Mouse (Mus musculus): ENCODE results near the gene Itga9.

The Itga9 gene

DNA sequence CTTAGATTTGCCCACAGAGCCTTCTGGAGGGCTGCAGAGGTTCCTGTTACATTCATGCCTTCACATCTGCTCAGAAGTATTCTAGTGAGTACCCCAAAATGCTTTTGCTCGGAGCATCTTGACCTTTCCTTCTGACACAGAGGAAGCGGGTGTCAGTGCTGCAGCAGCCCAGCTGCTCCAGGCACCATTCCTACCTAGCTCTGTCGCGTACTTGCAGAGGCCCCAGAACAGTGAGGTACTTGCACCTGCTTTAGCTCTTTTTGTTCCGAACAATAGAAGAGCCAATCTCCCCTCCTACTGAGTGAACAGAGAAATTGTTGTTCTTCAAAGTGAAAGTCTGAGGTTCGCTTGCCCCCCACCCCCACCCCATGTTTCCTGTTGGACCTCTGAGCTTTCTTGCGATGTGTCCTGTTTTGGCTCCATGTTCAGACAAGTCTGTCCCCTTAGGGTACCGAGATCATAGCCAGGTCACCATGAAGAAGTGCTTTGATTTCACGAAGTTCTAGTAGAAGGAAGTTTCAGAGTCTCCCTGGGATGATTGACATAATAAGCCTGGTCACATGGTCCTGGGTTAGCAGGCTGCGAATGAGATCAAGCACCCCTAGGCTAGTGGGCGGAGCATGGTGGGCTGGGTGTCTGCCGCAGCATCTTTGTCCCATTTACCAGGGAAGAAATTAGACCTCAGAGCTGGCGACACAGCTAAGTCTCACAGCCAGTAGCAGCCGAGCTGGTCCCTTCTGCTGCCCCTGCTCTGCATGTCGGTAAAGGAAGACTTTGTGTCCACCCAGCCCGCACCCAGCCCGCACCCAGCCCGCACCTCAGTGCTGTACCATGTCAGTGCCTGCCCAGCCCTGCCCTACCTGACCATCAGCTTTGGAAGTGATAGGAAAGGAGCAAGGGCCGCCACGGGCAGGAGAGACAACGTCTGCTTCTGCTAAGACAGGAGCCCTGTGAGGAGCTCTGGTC lies 215.0 kb downstream of the Itga9 start:
- peak; percentile 14 for DNase-seq (ENCODE audit: low read depth)

GRCm38 (mm10) chr9:118822186-118822555 lies 215.7 kb downstream of the Itga9 start:
- DNase-seq (ENCODE audit: low read depth) = no peak

DNA sequence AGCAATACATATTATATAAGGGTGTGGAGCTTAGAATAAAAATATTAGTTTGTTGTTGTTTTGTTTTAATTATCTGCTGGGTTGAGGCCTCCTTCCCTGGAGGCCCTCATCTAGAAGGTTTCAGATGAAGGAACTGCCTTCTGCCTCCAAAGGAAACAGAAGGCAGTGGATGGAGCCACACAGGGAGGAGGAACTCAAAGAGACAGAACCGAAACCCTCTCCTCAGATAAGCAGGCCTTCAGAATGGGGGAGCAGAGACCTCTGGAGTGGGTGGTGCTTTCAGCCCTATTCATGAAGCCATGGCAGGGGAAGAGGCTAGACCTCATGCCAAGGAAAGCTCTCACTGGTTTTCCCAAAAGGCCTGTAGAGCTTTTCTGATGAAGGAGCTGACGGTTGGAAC lies 216.1 kb downstream of the Itga9 start:
- DNase-seq (ENCODE audit: low read depth) = no peak

- no peak for DNase-seq (ENCODE audit: low read depth)
Measured at GRCm38 (mm10) chr9:118831080-118831479, 224.6 kb downstream of the Itga9 start.

DNA sequence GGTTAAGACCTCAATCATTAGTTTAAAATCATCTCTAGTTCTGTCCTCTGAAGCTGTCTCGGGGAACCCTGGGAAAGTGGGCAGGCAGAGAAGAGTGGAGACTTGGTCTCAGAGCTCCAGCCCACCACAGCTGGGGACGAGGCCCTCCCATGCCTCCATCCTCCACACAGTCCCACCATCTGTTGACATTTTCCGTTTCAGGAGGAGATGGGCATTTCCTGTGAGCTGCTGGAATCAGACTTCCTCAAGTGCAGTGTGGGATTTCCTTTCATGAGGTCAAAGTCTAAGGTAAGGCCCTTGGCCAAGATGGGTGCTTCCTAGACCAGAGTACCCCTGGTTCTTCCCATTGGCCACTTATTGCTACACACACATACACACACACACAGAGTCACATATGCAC lies 226.0 kb downstream of the Itga9 start:
- no peak for DNase-seq (ENCODE audit: low read depth)

- no peak for DNase-seq (ENCODE audit: low read depth)
Measured at GRCm38 (mm10) chr9:118833413-118833812, 226.9 kb downstream of the Itga9 start.

DNA sequence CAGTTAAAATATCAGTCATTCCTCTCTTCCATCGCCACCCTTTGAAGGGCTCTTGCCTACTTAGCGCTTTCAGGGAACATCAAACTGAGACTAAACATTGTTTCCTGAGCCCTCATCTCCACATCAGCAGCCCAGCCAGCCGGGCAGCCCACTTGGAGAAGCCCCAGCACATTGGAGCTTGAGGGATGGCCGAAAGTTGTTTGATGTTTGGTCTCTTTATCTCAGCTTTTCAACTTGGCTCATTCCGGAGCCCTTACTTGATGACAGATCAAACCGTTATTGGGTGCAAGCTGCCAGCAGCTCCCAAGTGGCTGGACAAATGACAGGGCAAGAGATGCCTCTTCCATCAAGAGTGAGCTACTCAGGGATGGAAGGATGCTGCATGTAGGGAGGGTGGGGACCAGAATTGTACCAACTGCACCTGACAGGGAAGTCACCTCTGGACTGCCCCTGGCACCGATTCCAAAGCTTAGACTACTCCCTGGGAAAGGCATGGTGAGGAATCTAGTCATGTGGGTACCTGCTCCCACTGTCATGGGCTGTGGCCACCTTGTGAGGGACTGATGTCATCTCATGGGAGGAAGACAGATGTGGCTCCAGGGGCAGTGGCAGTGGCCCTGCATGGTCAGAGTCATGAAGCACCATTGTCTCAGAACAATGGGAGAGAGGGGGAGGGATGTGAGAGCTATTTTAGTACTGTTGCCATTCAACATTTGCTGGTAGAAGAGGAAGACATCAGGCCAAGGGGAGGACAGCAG lies 232.6 kb downstream of the Itga9 start:
- DNase-seq (ENCODE audit: low read depth) = no peak

GRCm38 (mm10) chr9:118841247-118841646 lies 234.8 kb downstream of the Itga9 start:
- no peak for DNase-seq (ENCODE audit: low read depth)

DNA sequence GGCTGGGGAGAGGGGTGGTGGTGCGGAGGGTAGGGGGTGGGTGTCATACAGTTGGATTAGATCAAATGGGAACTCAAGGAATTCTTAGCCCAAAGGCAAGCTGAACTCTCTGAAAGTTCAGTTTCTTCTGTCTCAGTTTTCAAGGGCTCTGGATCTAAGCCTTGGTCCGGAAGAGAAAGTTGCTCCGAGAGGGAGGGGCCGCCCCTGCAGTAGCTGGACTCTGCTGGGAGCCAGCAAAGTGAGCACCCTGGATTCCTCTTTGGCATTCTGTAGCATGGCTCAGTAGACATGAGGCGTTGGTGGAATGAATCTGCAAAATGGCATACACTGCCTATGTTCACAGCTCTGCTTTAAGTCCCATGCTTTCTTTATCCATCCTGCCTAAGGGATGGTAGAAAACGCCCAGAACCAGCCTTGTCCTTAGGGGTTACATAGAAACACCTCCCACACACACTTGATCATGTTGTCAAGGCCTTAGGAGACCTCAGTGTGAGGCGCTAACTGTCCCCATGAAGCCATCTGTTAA lies 235.5 kb downstream of the Itga9 start:
- no peak for DNase-seq (ENCODE audit: low read depth)

DNA sequence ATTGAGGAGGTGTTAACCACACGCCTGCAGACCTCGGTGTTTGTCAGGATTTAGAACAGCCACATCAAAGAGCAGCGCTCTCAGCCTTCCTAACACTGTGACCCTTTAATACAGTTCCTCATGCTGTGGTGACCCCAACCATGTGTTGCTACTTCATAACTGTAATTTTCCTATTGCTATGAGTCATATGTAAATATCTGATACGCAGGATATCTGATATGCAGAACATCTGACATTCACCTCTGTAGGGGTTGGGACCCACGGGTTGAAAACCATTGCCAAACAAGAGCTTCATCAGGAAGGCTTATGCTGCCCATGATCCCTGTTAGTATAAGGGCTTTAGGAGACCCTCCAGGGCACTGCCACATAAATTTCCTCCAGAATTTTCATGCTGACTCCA lies 237.2 kb downstream of the Itga9 start:
- no peak for DNase-seq (ENCODE audit: low read depth)

- no peak for DNase-seq (ENCODE audit: low read depth)
Measured at GRCm38 (mm10) chr9:118845003-118845402, 238.5 kb downstream of the Itga9 start.

DNA sequence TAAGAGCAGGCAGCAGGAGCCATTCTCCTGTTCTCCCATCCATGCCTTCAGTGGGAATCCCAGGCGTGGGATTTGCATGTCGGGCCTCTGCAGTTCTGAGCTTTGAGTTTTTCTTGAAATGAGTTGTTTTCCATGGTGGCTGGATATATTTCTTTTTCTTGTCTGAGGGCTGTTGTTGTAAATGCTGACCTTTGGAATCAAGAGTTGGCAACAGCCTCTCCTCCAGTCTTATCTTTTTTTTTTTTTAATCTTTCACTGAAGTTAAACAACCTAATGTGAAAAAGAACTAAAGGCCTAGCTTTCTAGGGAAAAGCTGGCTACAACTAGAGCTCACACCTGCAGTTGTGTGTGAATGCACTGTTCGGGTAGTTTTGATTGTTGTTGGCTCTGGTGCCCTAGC lies 240.3 kb downstream of the Itga9 start:
- no peak for DNase-seq (ENCODE audit: low read depth)

DNA sequence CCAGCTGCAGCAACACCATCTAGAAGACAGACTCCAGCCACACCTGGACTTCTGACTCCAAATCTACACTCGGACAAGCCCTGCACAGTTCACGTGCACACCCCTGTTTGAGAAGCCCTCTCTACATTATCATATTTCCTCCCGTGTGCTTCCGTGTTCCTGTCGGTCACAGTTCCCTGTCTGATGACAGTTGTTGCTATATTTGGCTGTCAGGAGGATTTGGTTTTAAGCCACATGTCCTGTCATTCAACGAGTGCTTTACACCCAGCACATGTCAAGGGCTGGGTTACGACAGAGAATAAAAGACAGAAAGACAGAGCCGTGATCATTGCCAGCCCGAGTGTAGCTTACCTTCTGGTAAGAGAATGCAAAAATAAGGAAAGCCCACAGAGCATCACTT lies 250.2 kb downstream of the Itga9 start:
- no peak for DNase-seq (ENCODE audit: low read depth)

DNA sequence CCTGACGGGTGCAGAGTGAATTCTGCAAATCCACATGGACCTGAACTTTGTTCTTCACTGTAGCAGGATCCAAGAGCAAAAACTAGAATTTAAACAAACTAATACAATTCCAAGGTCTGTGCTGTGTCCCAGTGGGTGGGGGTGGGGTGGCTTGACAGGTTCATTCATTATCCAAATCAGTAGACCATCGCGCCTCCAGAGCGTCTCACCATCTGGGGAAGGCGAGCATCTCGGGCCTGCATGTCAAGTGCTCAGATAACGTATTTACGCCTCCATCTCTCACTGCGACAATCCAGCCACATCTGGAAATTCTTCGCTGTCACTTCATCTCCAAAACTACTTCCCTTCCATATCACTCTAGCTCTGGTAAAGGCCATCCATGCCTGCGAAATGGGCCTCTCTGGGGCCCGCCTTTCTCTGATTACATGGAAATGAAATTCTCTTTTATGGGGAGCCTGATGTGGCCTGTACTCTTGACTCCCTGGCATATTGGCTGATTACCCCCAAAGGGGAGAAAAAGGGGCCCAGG lies 254.2 kb downstream of the Itga9 start:
- DNase-seq (ENCODE audit: low read depth) = no peak

GRCm38 (mm10) chr9:118862214-118862613 lies 255.7 kb downstream of the Itga9 start:
- DNase-seq (ENCODE audit: low read depth) = no peak

GRCm38 (mm10) chr9:118862852-118863260 lies 256.4 kb downstream of the Itga9 start:
- DNase-seq (ENCODE audit: low read depth) = no peak

GRCm38 (mm10) chr9:118863528-118863927 lies 257.0 kb downstream of the Itga9 start:
- DNase-seq (ENCODE audit: low read depth) = no peak

GRCm38 (mm10) chr9:118866949-118867348 lies 260.5 kb downstream of the Itga9 start:
- DNase-seq (ENCODE audit: low read depth) = no peak

GRCm38 (mm10) chr9:118867851-118868250 lies 261.4 kb downstream of the Itga9 start:
- no peak for DNase-seq (ENCODE audit: low read depth)

GRCm38 (mm10) chr9:118871089-118871488 lies 264.6 kb downstream of the Itga9 start:
- DNase-seq (ENCODE audit: low read depth) = peak; percentile 44

GRCm38 (mm10) chr9:118873031-118873430 lies 266.5 kb downstream of the Itga9 start:
- no peak for DNase-seq (ENCODE audit: low read depth)

GRCm38 (mm10) chr9:118873596-118873995 lies 267.1 kb downstream of the Itga9 start:
- DNase-seq (ENCODE audit: low read depth) = no peak

DNA sequence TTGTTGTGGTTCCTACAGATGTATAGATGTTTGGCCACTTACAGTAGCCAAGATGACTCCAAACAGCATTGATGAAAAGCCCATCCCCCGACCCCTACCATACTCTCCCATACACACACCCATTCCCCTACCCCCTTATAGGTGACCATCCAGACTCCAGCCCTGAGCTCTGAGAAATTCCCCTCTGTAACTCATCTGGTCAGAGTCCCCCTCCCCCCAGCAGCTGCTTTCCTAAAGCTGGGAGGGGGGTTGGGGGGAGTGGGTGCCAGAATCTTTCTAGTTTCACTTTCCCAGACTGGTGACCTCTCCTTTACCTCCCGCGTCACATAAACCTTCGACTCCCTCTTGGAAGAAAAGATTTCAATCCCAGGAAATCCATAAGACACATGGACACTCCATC lies 269.2 kb downstream of the Itga9 start:
- DNase-seq (ENCODE audit: low read depth) = no peak
